9 mouse cellular contexts compared by ENCODE assay signal in the genomic region with DNA sequence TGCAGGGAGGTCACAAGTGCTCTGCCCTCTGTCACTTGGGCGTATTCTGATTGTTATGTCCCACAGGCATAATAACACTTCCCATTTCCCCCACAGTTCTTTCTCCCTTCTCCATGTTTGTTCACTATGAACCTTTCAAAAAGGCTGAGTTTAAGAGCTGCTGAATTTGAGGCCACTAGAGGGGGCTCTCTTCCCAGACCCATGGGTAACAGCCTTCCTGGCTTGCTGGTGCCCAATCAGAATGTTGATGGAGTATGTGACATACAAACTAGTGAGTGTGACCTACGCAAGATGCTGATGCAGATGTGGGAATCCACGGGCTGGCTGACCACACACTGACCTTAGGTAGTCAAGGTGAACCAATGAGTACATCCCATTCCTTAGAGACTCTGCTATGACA. TPM values are rescaled to one million over a fixed set of nuclear protein-coding genes. Genes with fewer than 3 reads are reported as not detected.
A peak's percentile ranks its signal among the peaks of the same experiment; 100 is the strongest.
DNase-seq lines count a peak whose midpoint lies in the region.
"Had no signal": no experiment of that assay in that cellular context is flagged by ENCODE, and none has a peak within 500 bp of the region (broad histone marks: within the 10 kb centered on the region; RNA-seq: fewer than 3 reads in every experiment).

No protein-coding gene starts in this region.

- peaks cover 78% of the 10 kb centered on the region for H3K36me3 ChIP-seq in limb, embryonic 10.5 days

- H3K4me1 ChIP-seq in limb, embryonic 10.5 days = no peaks in the 10 kb centered on the region
- H3K4me1 ChIP-seq: neural tube, embryonic 12.5 days had no signal

- no peak overlapping the region for H3K4me3 ChIP-seq in limb, embryonic 10.5 days
- H3K4me3 ChIP-seq: neural tube, embryonic 12.5 days had no signal

- 86% methylated on average over 3 of the region's 3 CpGs for WGBS in limb, embryonic 10.5 days

- peak; percentile 6 to 9 for DNase-seq in cerebellum, adult 18-20 months
- DNase-seq in cerebellum, adult 11-12 months = no peak
- DNase-seq in kidney, adult 9 months = peak; percentile 54
- DNase-seq in kidney, adult 11 months = no peak
- peak; percentile 73 for DNase-seq in ZHBTc4 (ENCODE audit: low read depth, low spot score)
- DNase-seq in lung, postnatal 4 days = peak; percentile 39 to 45
- DNase-seq in limb, embryonic 10.5 days (ENCODE audit: low spot score) = no peak
- DNase-seq in ovary, postnatal 36 days (ENCODE audit: low spot score) = no peak

- H3K9me3 ChIP-seq in limb, embryonic 10.5 days (replicated peaks) = no peaks in the 10 kb centered on the region
- H3K9me3 ChIP-seq: neural tube, embryonic 12.5 days had no signal

- no peak overlapping the region for H3K27ac ChIP-seq in limb, embryonic 10.5 days
- H3K27ac ChIP-seq: neural tube, embryonic 12.5 days had no signal

- H3K27me3 ChIP-seq in limb, embryonic 10.5 days (ENCODE audit: low read depth, poor library complexity, severe bottlenecking) = no peaks in the 10 kb centered on the region
- H3K27me3 ChIP-seq: neural tube, embryonic 12.5 days had no signal

RNA-seq across cellular contexts. Expression of gene Ccnb2, which starts 12.6 kb away (rescaled TPM):
- 223 and 245 TPM in 2 replicates for polyA plus RNA-seq in limb, embryonic 10.5 days (2016; fragmentation: Nextera tagmentation; extraction: Ambion mirVana)

Comparison
In these comparisons a context has a peak if more than half of its experiments do, and no peak if none do; other contexts are left out.
1. DNase-seq: peak in cerebellum, adult 18-20 months (2 of 2), kidney, adult 9 months (single experiment), ZHBTc4 (single experiment) and lung, postnatal 4 days (2 of 2); none in cerebellum, adult 11-12 months (single experiment), kidney, adult 11 months (single experiment), limb, embryonic 10.5 days (single experiment) and ovary, postnatal 36 days (single experiment).